Mouse (Mus musculus): Measurements from ENCODE around the gene Gas2. TPM values are rescaled to one million over a fixed set of nuclear protein-coding genes. Genes with fewer than 3 reads are reported as not detected.
A peak's percentile ranks its signal among the peaks of the same experiment; 100 is the strongest.

Gene Gas2
- total RNA-seq, 2 experiments from 2014 or later: 3.7 to 4.2 TPM

GRCm38 (mm10) chr7:51967581-51967980 is 105.8 kb downstream of the Gas2 start:
- no peak for DNase-seq

- no peak for DNase-seq
These were observed 107.6 kb downstream of the Gas2 start for GRCm38 (mm10) chr7:51969379-51969778.

- peak in 1 of 2 experiments; percentile 47 for DNase-seq
These were observed 110.5 kb downstream of the Gas2 start for GRCm38 (mm10) chr7:51972252-51972855.

GRCm38 (mm10) chr7:51973091-51973490 is 111.3 kb downstream of the Gas2 start:
- DNase-seq: no peak

DNA sequence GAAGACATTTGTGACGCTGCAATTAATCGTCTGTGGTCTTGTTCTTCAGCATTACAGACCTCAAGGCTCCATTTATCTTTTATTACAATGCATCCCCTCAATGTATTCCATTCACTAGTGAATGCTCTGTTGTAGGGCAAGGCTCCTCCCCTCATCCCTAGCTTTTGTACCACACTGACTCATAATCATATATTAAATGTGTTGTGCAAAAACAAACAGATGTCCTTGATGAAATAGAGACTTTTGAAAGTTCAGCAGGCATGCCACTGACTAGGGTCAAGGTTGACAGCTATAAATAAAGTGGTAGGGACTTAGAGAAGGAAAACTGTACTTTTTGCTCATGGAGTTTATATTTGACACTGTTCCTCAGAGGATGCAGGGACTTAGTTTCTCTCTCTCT is 111.7 kb downstream of the Gas2 start:
- DNase-seq: no peak

GRCm38 (mm10) chr7:51975181-51975580 is 113.4 kb downstream of the Gas2 start:
- no peak for DNase-seq

DNA sequence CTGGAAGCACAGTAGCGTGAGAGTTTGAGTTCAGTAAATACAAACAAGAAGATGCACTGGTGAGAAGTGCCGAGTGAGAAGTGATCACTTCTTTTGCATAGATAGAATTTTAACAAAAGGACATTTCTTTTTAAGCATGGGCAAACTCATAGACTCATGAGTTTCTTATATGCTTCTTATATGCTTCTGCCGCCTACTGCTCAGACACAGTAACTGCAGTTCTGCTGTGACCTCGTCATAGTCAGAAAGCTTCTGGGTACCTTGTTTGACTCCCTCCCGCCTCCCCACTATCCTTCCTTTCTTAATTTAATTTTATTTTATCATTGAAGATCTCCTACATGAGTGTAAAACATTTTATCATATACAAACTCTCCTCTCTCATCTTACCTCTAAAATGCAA is 117.5 kb downstream of the Gas2 start:
- peak in 1 of 2 experiments; percentile 9 for DNase-seq

- DNase-seq: no peak
These were observed 120.5 kb downstream of the Gas2 start for GRCm38 (mm10) chr7:51982303-51982702.

DNA sequence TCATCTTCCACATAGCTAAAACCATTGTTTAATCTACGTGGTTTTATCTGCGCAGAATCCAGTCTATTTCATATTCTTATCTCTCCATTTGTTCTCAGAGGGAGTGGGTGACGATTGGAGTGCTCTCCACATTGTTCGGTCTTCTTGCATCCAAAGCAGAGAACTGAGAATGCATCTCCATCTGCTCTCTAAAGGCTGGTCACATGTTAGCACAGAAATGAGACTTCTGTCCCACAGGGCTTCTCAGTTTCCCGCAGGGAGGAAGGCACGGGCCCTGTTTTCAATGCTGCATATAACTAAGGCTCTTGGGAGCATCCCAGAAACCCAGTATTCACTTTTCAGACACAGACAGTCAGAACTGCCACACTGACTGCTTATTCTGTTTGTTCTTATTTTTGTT is 123.9 kb downstream of the Gas2 start:
- DNase-seq: no peak

DNA sequence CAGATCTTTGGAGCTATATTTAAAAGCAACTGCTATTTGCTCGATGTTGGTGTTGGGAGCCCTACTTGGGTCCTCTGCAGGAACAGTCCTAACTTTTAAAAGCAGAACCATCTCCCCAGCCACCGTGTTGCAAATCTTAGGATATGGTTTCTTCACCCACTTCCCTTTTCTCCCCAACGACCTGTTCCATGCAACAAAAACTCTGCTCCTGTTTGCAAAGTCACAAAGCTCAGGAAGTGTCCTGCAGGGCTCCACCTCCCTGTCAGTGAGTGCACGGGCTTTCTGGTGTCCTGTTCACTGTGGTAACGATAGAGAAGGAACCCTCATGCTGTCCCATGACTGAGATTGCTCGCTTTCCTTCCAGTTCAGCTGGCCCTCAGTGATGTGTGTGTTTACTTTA is 125.1 kb downstream of the Gas2 start:
- no peak for DNase-seq

GRCm38 (mm10) chr7:51991020-51991419 is 129.2 kb downstream of the Gas2 start:
- no peak for DNase-seq

GRCm38 (mm10) chr7:52005511-52006295 is 143.9 kb downstream of the Gas2 start, which contains the start of gene Svip:
Svip (minus strand) TSS chr7:52006018.
- peak; percentile 92 to 96 for DNase-seq

DNA sequence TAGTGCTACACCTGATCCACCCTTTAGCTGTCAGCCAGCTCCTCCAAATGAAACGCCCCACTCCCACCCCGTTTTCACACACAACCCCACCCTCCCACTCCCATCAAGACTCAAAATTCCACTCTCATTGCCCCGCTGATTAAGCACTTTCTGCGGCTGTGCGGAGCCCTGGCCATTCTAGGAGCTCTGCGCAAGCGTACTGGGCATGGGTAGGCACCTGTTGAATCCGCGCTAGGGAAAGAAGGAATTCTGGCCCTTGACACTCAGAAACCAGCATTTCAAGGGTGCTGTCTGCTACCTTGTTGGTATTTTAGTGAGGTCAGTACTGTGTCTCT is 144.4 kb downstream of the Gas2 start:
- no peak for DNase-seq

GRCm38 (mm10) chr7:52007138-52007537 is 145.3 kb downstream of the Gas2 start:
- DNase-seq: no peak

DNA sequence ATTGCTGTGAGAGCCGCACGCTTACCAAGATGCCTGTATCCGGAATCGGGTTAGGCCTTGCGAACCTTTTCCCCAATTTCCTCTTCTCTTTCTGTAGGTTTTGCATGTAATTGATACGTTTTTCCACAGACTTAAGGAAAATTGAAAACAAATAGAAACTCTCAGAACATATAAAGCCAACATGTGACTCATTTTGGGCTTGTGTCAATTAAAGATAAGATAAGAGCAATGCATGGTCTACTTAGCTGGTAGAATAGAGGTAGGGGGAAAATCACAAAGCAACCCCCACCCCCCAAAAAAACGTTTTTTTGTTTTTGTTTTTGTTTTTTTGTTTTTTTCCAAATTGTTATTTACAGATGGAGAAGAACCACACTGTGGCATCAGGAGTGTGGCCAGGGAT is 151.6 kb downstream of the Gas2 start:
- DNase-seq: no peak

DNA sequence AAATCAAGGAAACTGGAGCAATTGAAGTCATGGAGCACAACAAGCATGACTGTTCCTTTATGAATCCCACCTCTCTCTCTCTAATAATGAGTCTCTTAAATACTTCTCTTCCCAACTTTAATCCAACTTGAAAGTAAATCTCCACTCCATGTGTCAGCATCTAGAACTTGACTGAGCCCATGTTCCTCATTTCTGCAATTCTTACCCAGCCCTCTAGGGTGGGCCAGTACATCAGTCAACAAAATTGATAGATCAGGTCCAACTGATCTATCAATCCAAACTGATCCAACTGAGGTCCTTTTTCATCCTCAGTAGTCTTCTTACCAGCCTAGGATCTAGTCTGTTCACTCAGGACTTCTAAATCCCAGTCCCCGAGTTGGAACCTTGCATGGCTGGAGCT is 153.4 kb downstream of the Gas2 start:
- no peak for DNase-seq

DNA sequence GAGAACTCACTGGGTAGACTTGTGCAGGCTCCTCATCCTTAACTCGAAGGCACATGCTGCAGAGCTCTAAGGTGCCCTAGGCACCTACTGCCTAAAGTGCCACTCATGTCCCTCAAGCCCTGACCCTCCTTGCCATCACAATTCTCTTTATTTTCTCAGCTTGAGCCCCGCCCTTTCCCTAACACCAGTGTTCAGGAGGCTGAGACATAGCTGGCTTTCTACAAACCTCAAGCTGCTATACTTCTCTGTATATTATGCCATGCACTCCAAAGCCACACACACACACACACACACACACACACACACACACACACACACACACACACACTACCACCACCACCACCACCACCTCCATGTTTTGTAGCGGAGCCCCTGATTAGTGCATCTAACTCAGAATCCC is 153.8 kb downstream of the Gas2 start, which contains the start of gene 1700015G11Rik:
TSS of gene 1700015G11Rik (minus strand) at position 101 of the 400 bp plus-strand sequence.
- DNase-seq: no peak

DNA sequence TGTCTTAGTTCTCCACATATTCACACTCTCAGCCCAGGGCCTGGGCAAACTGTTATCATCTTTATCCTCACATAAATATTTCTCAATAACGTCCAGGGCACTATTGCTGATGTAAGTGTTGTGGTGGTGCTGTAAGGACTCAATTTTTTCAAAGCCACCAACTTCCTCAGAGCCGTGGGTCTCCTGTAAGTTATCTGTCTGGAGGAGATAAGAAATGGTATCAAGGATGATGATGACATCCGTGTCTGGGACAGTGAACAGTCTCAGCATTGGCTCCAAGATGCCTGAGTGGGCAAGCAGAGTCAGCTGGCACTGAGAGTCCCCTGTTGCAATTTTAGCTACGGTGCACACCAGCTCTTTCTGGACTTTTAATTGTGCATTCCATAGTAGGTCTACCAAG is 160.2 kb downstream of the Gas2 start:
- no peak for DNase-seq

- no peak for DNase-seq
These were observed 162.3 kb downstream of the Gas2 start for GRCm38 (mm10) chr7:52024050-52024626.

GRCm38 (mm10) chr7:52037600-52038582 is 176.1 kb downstream of the Gas2 start:
- DNase-seq: peak in 1 of 2 experiments; percentile 23
